Mouse (Mus musculus): ENCODE measurements around the gene Tfpi2. TPM values are rescaled to one million over a fixed set of nuclear protein-coding genes. Genes with fewer than 3 reads are reported as not detected.

Tfpi2 gene
- total and polyA plus RNA-seq, 3 experiments: not detected

DNA sequence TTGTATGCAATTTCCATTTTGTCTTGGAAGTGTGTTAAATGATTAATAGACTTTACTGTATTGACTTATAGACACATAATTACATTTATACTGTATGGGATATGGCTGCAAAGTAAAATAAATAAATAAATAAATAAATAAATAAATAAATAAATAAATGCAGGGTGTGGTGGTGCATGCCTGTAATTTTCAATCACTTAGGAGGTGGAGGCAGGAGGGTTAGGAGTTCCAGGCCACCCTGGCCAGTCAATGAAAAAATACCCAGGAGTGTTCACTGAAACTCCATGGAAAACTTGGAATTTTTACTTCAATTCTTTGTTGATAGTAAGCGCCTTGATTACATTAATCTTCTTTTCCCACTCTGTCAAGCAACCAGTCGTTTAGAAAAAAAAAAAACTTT, 16.1 kb upstream of the Tfpi2 start:
- TF ChIP-seq CTCF (IDR thresholded peaks at IDR 0.05; ENCODE audit: low read depth, low read length) (no peak), TAL1 (conservative IDR thresholded peaks at IDR 0.05; ENCODE audit: low read depth, low read length) (no peak), GATA1 (IDR thresholded peaks at IDR 0.05; ENCODE audit: borderline replicate concordance, low read length) (no peak), GATA2 (IDR thresholded peaks at IDR 0.05; ENCODE audit: borderline replicate concordance, low read depth, low read length) (no peak)
- Histone ChIP-seq H3K27me3 (ENCODE audit: insufficient read depth, low read length) (peaks cover 4% of the 10 kb centered on the region; the same call in 1 of the 2 replicates), H3K4me3 (ENCODE audit: low read depth, low read length) (no peak overlapping the region), H3K4me1 (ENCODE audit: insufficient read depth, low read depth, low read length) (no peaks in the 10 kb centered on the region), H3K9me3 (replicated peaks) (no peaks in the 10 kb centered on the region), H3K36me3 (replicated peaks) (no peaks in the 10 kb centered on the region)
- ATAC-seq (ENCODE audit: extremely low read depth, insufficient number of reproducible peaks, low FRiP score, poor library complexity, severe bottlenecking) (no peak), DNase-seq (ENCODE audit: low spot score) (no peak)

DNA sequence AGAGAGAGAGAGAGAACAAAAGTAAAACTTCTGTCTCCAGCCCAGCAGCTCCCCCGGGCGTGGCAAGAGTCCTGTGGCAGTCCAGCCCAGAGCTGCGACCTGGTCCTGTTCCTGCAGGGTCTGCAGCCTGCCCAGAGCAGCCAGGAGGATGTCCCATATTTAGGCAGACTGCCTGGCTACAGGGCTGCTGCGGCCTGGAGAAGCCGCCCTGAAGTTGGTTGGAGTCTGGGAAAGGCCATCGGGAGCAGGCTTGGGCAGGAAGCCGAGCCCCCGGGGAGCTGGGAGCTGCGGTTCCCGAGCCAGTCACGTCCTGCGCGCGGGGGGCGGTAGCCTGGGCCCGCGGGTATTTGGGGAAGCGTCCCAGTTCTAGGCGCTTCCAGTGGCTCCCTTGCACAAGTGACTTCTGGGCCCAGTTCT, 15.2 kb upstream of the Tfpi2 start, which contains the start of gene Gng11:
Gene Gng11, plus strand, starts transcription at position 15 of the 417 bp plus-strand sequence.
- no peak within 1 kb of the TSS for H3K4me3 ChIP-seq (ENCODE audit: low read depth, low read length)
- ATAC-seq (ENCODE audit: extremely low read depth, insufficient number of reproducible peaks, low FRiP score, poor library complexity, severe bottlenecking): no peak
- H3K4me1 ChIP-seq (ENCODE audit: insufficient read depth, low read depth, low read length): no peaks in the 10 kb centered on the region
- TF ChIP-seq POLR2AphosphoS5 (IDR thresholded peaks at IDR 0.05; ENCODE audit: insufficient replicate concordance, low read depth, low read length) (no peak), CTCF (IDR thresholded peaks at IDR 0.05; ENCODE audit: low read depth, low read length) (no peak), TAL1 (conservative IDR thresholded peaks at IDR 0.05; ENCODE audit: low read depth, low read length) (no peak), GATA1 (IDR thresholded peaks at IDR 0.05; ENCODE audit: borderline replicate concordance, low read length) (no peak), GATA2 (IDR thresholded peaks at IDR 0.05; ENCODE audit: borderline replicate concordance, low read depth, low read length) (no peak)
- peaks cover 4% of the 10 kb centered on the region; the same call in 1 of the 2 replicates for H3K27me3 ChIP-seq (ENCODE audit: insufficient read depth, low read length)
- H3K9me3 ChIP-seq (replicated peaks): no peaks in the 10 kb centered on the region
- no peaks in the 10 kb centered on the region for H3K36me3 ChIP-seq (replicated peaks)
- no peak for DNase-seq (ENCODE audit: low spot score)

DNA sequence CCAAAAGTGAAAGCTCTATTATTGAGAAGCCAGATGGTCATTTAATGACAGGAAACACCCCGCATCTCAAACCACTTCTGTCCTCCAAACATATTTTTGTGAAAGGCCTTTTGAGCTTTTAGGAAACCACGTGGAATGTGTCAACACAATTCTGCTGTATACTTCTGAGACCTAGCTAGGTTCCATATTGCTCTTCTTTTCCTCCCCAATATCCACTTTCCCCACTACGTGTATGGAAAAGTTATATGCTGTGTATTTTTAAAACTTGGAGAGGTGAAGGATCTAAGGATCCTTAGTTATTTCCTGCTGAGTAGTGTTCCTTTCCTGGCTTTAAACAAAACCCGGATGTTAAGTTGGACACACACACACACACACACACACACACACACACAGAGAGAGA, 14.7 kb upstream of the Tfpi2 start:
- no peak for DNase-seq (ENCODE audit: low spot score)
- no peak for ATAC-seq (ENCODE audit: extremely low read depth, insufficient number of reproducible peaks, low FRiP score, poor library complexity, severe bottlenecking)
- Histone ChIP-seq H3K36me3 (replicated peaks) (no peaks in the 10 kb centered on the region), H3K4me3 (ENCODE audit: low read depth, low read length) (no peak overlapping the region), H3K4me1 (ENCODE audit: insufficient read depth, low read depth, low read length) (no peaks in the 10 kb centered on the region), H3K9me3 (replicated peaks) (no peaks in the 10 kb centered on the region), H3K27me3 (ENCODE audit: insufficient read depth, low read length) (peaks cover 4% of the 10 kb centered on the region; the same call in 1 of the 2 replicates)
- TF ChIP-seq POLR2AphosphoS5 (IDR thresholded peaks at IDR 0.05; ENCODE audit: insufficient replicate concordance, low read depth, low read length) (no peak), GATA1 (IDR thresholded peaks at IDR 0.05; ENCODE audit: borderline replicate concordance, low read length) (no peak), GATA2 (IDR thresholded peaks at IDR 0.05; ENCODE audit: borderline replicate concordance, low read depth, low read length) (no peak), TAL1 (conservative IDR thresholded peaks at IDR 0.05; ENCODE audit: low read depth, low read length) (no peak), CTCF (IDR thresholded peaks at IDR 0.05; ENCODE audit: low read depth, low read length) (no peak)

DNA sequence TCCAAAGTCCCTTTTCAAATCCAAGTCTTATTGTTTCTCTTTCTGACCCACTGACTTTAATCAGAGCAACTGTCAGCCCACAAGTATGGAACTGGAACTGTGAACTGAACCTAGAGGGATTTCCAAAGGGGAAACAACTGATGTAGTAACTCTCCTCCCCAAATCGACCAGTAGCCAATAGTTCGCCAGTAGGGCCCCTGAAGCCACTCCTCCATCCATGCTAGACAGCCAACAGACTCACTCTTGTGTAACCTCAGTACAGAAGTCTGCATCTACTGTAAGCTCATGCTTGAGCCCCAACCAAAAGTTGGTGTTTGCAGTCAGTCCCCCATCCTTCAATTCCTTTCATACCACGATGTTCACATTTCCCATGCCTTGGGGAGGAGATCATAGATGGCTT, 12.0 kb upstream of the Tfpi2 start:
- ATAC-seq (ENCODE audit: extremely low read depth, insufficient number of reproducible peaks, low FRiP score, poor library complexity, severe bottlenecking): no peak
- no peaks in the 10 kb centered on the region for H3K36me3 ChIP-seq (replicated peaks)
- no peak for TF ChIP-seq GATA1 (IDR thresholded peaks at IDR 0.05; ENCODE audit: borderline replicate concordance, low read length)
- DNase-seq (ENCODE audit: low spot score): no peak
- no peaks in the 10 kb centered on the region for H3K4me1 ChIP-seq (ENCODE audit: insufficient read depth, low read depth, low read length)
- H3K27me3 ChIP-seq (ENCODE audit: insufficient read depth, low read length): peaks cover 4% of the 10 kb centered on the region; the same call in 1 of the 2 replicates
- H3K4me3 ChIP-seq (ENCODE audit: low read depth, low read length): no peak overlapping the region
- H3K9me3 ChIP-seq (replicated peaks): no peaks in the 10 kb centered on the region

DNA sequence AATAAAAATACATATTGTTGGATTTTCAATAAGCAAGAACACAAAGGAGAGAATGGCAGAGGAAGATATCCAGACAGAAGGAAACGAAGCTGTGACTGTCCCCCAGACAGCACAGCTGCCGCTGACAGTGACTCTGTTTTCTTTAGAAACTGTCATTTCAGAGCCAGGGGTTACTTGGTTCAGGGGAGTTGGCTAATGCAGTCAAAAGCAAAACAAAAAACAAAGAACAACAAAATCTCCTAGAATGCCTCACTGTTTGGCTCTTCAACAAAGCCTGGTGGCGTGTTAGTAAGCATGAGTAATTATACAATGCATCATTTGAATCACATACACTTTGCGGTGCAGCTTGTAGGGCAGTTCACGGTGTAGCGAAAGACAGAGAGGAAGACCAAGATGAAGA, 10.6 kb upstream of the Tfpi2 start:
- Histone ChIP-seq H3K4me1 (ENCODE audit: insufficient read depth, low read depth, low read length) (no peaks in the 10 kb centered on the region), H3K36me3 (replicated peaks) (no peaks in the 10 kb centered on the region), H3K9me3 (replicated peaks) (no peaks in the 10 kb centered on the region), H3K27me3 (ENCODE audit: insufficient read depth, low read length) (peaks cover 4% of the 10 kb centered on the region; the same call in 1 of the 2 replicates), H3K4me3 (ENCODE audit: low read depth, low read length) (no peak overlapping the region)
- DNase-seq (ENCODE audit: low spot score): no peak
- ATAC-seq (ENCODE audit: extremely low read depth, insufficient number of reproducible peaks, low FRiP score, poor library complexity, severe bottlenecking): no peak
- TF ChIP-seq GATA1 (IDR thresholded peaks at IDR 0.05; ENCODE audit: borderline replicate concordance, low read length): no peak

DNA sequence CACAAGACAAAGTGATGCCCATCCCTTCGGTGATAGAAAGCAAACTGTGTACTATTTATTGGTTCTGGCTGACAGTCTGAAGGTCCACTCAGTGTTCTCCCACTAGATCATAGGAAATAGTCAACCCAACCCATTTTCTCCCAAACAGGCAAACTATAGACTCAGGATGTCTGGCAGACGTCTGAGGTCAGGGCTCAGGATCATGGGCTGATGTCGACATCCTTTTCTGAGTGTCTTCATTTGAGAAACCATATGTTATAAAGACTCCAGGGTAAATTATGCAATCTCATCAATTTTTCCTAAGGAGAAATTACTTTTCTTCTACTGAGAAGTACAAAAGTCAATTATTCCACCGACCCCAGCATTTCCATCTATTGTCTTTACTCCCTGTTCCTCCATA, 9.4 kb upstream of the Tfpi2 start:
- no peaks in the 10 kb centered on the region for H3K36me3 ChIP-seq (replicated peaks)
- no peaks in the 10 kb centered on the region for H3K9me3 ChIP-seq (replicated peaks)
- no peak for TF ChIP-seq POLR2AphosphoS5 (IDR thresholded peaks at IDR 0.05; ENCODE audit: insufficient replicate concordance, low read depth, low read length)
- no peak for TF ChIP-seq GATA2 (IDR thresholded peaks at IDR 0.05; ENCODE audit: borderline replicate concordance, low read depth, low read length)
- no peak for TF ChIP-seq CTCF (IDR thresholded peaks at IDR 0.05; ENCODE audit: low read depth, low read length)
- no peak for TF ChIP-seq GATA1 (IDR thresholded peaks at IDR 0.05; ENCODE audit: borderline replicate concordance, low read length)
- no peak for TF ChIP-seq TAL1 (conservative IDR thresholded peaks at IDR 0.05; ENCODE audit: low read depth, low read length)
- no peak for ATAC-seq (ENCODE audit: extremely low read depth, insufficient number of reproducible peaks, low FRiP score, poor library complexity, severe bottlenecking)
- no peaks in the 10 kb centered on the region for H3K27me3 ChIP-seq (ENCODE audit: insufficient read depth, low read length)
- H3K4me1 ChIP-seq (ENCODE audit: insufficient read depth, low read depth, low read length): no peaks in the 10 kb centered on the region
- no peak for DNase-seq (ENCODE audit: low spot score)
- no peak overlapping the region for H3K4me3 ChIP-seq (ENCODE audit: low read depth, low read length)

DNA sequence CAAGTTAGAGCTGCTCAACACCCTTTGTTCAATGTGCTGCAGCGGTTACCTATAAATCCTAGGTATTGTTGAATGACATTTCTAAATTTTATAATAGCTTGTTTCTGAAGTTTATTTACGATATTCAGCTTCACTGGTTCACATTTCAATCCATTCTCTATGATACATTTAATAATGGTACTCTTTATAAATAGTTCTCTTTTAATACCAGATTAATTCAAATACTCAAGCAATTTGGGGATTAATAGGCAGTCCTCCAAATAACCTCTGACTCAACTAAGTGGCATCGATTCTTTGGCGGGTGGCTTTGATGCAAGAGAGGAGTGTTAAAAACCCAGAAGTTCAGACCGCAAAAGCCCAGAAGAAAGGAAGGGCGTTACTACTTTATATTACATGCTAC, 4.8 kb upstream of the Tfpi2 start, which contains the start of gene Gngt1:
Gene Gngt1, plus strand, starts transcription at position 301 of the 400 bp plus-strand sequence.
- no peak within 1 kb of the TSS for H3K4me3 ChIP-seq (ENCODE audit: low read depth, low read length)
- ATAC-seq (ENCODE audit: extremely low read depth, insufficient number of reproducible peaks, low FRiP score, poor library complexity, severe bottlenecking) (no peak), DNase-seq (ENCODE audit: low spot score) (no peak)
- no peaks in the 10 kb centered on the region for H3K36me3 ChIP-seq (replicated peaks)
- no peaks in the 10 kb centered on the region for H3K9me3 ChIP-seq (replicated peaks)
- H3K27me3 ChIP-seq (ENCODE audit: insufficient read depth, low read length): no peaks in the 10 kb centered on the region
- TF ChIP-seq POLR2AphosphoS5 (IDR thresholded peaks at IDR 0.05; ENCODE audit: insufficient replicate concordance, low read depth, low read length) (no peak), GATA1 (IDR thresholded peaks at IDR 0.05; ENCODE audit: borderline replicate concordance, low read length) (no peak), CTCF (IDR thresholded peaks at IDR 0.05; ENCODE audit: low read depth, low read length) (no peak), GATA2 (IDR thresholded peaks at IDR 0.05; ENCODE audit: borderline replicate concordance, low read depth, low read length) (no peak), TAL1 (conservative IDR thresholded peaks at IDR 0.05; ENCODE audit: low read depth, low read length) (no peak)
- H3K4me1 ChIP-seq (ENCODE audit: insufficient read depth, low read depth, low read length): no peaks in the 10 kb centered on the region

Data from G1E (cell line).